Mouse (Mus musculus): ENCODE data around the gene Cpe. TPM values are rescaled to one million over a fixed set of nuclear protein-coding genes. Genes with fewer than 3 reads are reported as not detected.

The Cpe gene
- polyA plus RNA-seq, 1 experiment: 79.2 TPM

GRCm38 (mm10) chr8:64575001-64575400, 117.9 kb downstream of the Cpe start:
- no peaks in the 10 kb centered on the region for H3K79me2 ChIP-seq (ENCODE audit: control insufficient read depth, insufficient read depth)
- no peak overlapping the region for H3K4me3 ChIP-seq (ENCODE audit: insufficient read depth, poor library complexity, severe bottlenecking)
- no peaks in the 10 kb centered on the region for H3K79me3 ChIP-seq (ENCODE audit: low read depth)
- no peak overlapping the region for H3ac ChIP-seq (ENCODE audit: control insufficient read depth, insufficient read length, low read depth)
- TF ChIP-seq CEBPB (IDR thresholded peaks at IDR 0.05; ENCODE audit: low read depth): no peak
- TF ChIP-seq MYOG (IDR thresholded peaks at IDR 0.05; ENCODE audit: control insufficient read depth, extremely low read depth, insufficient read length): no peak
- TF ChIP-seq MAX (IDR thresholded peaks at IDR 0.05): no peak
- TF ChIP-seq MYOD1 (IDR thresholded peaks at IDR 0.05; ENCODE audit: control insufficient read depth, insufficient read length, low read depth): no peak
- TF ChIP-seq USF1 (IDR thresholded peaks at IDR 0.05; ENCODE audit: low read depth): no peak
- no peak for TF ChIP-seq FOSL1 (IDR thresholded peaks at IDR 0.05; ENCODE audit: insufficient read depth, low read length, poor library complexity, severe bottlenecking)
- TF ChIP-seq CTCF (IDR thresholded peaks at IDR 0.05; ENCODE audit: control insufficient read depth, insufficient read depth, insufficient read length): no peak
- H3K27me3 ChIP-seq (ENCODE audit: control insufficient read depth, insufficient read depth, insufficient read length): no peaks in the 10 kb centered on the region
- no peaks in the 10 kb centered on the region for H3K36me3 ChIP-seq (ENCODE audit: control insufficient read depth, insufficient read depth)

DNA sequence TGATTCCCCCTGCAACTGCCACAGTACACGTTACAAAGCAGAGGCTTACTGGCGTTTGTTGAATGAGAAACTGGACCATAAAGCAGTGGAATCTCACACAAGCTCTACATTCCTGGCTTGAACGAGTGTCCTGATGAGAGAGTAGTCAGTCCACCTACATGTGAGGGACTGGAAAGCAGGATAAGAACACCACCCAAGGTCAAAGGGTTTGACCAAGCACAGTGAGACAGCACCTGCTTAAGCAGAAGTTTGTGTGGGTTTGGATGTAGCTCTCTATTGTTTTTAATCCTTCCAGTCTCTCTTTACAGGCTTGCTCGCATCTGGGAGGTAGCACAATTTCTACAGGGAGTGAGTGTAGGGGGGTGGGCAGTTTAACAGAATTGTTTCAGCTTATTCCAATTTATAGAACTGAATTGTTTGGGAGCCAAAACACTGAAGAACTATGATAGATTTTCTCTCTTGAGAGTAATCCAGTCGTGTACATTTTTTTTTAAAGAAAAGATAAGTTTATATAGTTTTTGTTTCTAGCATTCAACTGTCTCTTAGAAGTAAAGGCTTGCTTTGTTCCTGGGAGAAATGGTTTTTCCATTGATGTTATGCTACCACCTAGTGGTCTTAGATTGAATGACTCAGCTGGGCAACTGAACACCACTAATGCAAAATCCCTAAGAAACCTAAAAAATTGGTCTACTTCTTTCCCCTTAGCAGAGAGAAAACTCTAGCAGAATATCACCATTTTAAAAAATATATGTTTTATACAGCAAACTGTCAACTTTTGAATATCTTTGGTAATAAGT, 144.6 kb downstream of the Cpe start:
- H3K36me3 ChIP-seq (ENCODE audit: control insufficient read depth, insufficient read depth): no peaks in the 10 kb centered on the region

GRCm38 (mm10) chr8:64543441-64543840, 149.4 kb downstream of the Cpe start:
- H3K4me3 ChIP-seq (ENCODE audit: insufficient read depth, poor library complexity, severe bottlenecking): no peak overlapping the region

More for the DNA sequence above, 144.6 kb downstream of the Cpe start:
- no peak for TF ChIP-seq MYOG (IDR thresholded peaks at IDR 0.05; ENCODE audit: control insufficient read depth, extremely low read depth, insufficient read length)
- Histone ChIP-seq H3K79me3 (ENCODE audit: low read depth) (no peaks in the 10 kb centered on the region), H3K27me3 (ENCODE audit: control insufficient read depth, insufficient read depth, insufficient read length) (no peaks in the 10 kb centered on the region), H3K4me3 (ENCODE audit: insufficient read depth, poor library complexity, severe bottlenecking) (no peak overlapping the region), H3ac (ENCODE audit: control insufficient read depth, insufficient read length, low read depth) (no peak overlapping the region), H3K79me2 (ENCODE audit: control insufficient read depth, insufficient read depth) (no peaks in the 10 kb centered on the region)

More at GRCm38 (mm10) chr8:64543441-64543840, 149.4 kb downstream of the Cpe start:
- no peaks in the 10 kb centered on the region for H3K79me3 ChIP-seq (ENCODE audit: low read depth)
- no peaks in the 10 kb centered on the region for H3K27me3 ChIP-seq (ENCODE audit: control insufficient read depth, insufficient read depth, insufficient read length)
- TF ChIP-seq CTCF (IDR thresholded peaks at IDR 0.05; ENCODE audit: control insufficient read depth, insufficient read depth, insufficient read length) (no peak), MAX (IDR thresholded peaks at IDR 0.05) (no peak), CEBPB (IDR thresholded peaks at IDR 0.05; ENCODE audit: low read depth) (no peak), USF1 (IDR thresholded peaks at IDR 0.05; ENCODE audit: low read depth) (no peak)
- no peaks in the 10 kb centered on the region for H3K79me2 ChIP-seq (ENCODE audit: control insufficient read depth, insufficient read depth)
- no peak overlapping the region for H3ac ChIP-seq (ENCODE audit: control insufficient read depth, insufficient read length, low read depth)
- no peaks in the 10 kb centered on the region for H3K36me3 ChIP-seq (ENCODE audit: control insufficient read depth, insufficient read depth)

Other genes with a start within 250 kb of the Cpe start
- gene Msmo1, start 40.7 kb upstream of the Cpe start, polyA plus RNA-seq (2012; fragmentation: generic; extraction: Trizol): 44.7 TPM
- gene Klhl2, start 157.0 kb upstream of the Cpe start, polyA plus RNA-seq (2012; fragmentation: generic; extraction: Trizol): 12.1 TPM

Measured in C2C12 (cell line).